Mouse (Mus musculus) cortical plate, adult 2 months (tissue): ENCODE results near the gene Foxf1.

Source experiments
- CTCF ChIP-seq: fragments of 200-500 bp; IDR thresholded peaks from 2 replicates; pipeline ENCODE4 v1.5.1; 2011; ENCODE audit warnings: mild to moderate bottlenecking, control low read depth, low read length; ENCODE audit not compliant: insufficient read depth; ENCODE audit errors: extremely low read depth
- POLR2A ChIP-seq: fragments of 200-500 bp; IDR thresholded peaks from 2 replicates; pipeline ENCODE4 v1.6.1; 2011; ENCODE audit warnings: mild to moderate bottlenecking, low read length, control low read depth; ENCODE audit not compliant: insufficient read depth; ENCODE audit errors: extremely low read depth

- no peak for TF ChIP-seq POLR2A
- no peak for TF ChIP-seq CTCF
Observed at GRCm38 (mm10) chr8:121129265-121129940, 45.2 kb downstream of the Foxf1 start.
